Mouse (Mus musculus) Muller cell, postnatal 12 days (primary cell): Measurements from ENCODE around the gene Shisal1.
A peak's percentile ranks its signal among the peaks of the same experiment; 100 is the strongest.

Experiments used
- DNase-seq: peaks from one replicate; pipeline ENCODE4 v3.0.0-alpha.2; 2015; ENCODE audit errors: inconsistent ontology term

Gene Shisal1

DNA sequence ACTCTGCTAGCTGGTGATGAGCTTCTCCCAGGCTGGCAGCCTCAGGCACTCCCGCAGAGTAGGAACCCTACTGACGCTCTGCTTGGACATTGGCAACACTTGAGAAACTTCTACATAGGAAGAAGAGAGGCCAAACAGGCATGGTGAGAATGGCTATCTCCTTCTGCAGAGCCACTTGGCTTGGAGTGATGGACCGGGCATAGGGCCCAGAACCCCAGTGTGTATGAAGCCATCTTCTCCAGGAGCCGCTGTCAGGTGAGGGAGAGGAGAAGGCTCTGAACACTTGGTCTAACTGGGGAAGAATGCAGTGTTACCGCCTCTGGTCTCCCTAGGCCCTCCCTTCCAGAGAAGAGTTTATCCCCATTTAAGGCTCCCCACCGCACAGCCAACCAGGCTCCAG, 19.3 kb downstream of the Shisal1 start:
- no peak for DNase-seq

DNA sequence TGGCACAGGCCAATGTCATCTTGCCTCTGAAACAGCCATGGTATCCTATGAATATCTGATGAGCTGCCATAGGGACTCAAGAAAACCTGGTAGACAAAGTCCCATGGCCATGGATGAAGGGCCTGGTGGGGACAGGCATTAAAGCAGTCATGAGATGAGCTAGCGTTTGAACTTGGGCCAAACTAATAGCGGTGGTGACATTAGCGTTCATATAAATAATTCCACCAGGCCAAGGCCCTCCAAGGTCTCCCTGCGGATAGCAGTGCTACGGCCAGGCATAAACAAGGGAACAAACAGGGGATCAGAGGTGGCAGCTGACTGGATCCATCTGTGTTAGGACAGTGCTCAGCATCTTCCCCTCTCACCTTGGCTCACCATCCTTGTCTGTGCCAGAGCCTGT, 21.2 kb downstream of the Shisal1 start:
- no peak for DNase-seq

DNA sequence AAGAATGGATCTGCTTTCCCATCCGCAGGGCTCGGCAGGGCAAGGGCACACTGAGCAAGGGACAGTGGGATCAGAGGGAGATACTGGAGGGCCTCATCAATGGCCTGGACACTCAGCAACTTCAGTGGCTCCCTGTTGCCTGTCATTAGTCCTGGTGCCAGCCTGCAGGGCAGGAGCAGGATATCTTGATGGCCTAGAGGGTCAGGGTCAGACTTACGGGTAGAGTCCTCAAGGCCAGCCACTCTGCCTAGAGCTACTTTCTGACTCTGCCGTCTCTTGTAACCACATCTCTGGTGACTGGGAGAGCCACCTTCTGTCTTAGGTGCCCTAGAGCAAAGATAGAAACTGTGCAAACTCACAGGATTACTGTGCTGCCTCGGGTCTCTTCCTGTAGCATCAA, 23.1 kb downstream of the Shisal1 start:
- DNase-seq: no peak

DNA sequence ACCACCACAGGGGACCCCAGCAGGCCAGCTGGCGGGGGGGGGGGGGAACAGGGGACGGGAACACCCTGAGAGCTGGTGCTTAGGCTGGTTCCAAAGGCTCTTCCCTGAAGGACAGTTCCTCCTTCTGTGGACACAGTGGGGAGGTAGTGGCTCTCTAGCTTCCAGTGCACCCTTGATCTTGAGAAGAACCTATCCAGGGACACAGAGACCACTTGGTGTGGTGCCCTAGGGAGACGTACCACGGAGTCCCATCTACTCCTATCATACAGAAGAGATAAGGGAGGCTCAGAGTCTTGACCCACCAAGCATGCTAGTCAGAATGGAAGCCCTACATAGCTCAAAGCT, 28.7 kb downstream of the Shisal1 start:
- no peak for DNase-seq

DNA sequence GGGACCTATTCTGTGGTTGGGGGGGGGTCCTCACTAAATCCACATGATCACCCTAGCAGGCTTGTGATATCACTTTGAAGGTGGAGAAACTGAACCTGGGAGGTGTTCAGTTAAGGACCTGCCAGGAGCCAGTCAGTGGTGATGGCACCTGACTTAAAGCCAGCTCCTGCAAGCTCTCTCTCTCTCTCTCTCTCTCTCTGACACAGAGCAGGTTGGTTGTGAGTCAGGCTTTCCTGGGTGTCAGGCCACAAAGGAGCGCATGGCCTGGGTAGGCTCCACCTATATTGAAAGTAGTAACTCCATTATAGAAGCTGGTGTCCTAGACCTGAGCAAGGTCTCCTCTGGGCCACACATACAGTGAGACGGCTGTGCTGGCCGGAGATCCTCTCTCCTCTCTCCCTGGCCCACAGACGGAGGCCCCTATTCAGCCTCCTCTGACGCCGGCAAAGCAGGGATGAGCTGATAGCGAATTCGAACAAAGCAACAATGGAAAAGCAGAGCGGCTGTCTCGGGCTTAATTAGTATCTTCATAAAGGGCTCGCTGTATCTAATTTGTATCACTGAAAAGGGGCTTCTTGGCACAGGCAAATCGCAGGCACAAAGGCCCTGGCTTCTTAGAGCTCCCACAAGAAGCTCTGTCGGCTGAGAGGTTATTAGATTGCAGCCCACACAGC, 29.2 kb downstream of the Shisal1 start:
- DNase-seq: peak; percentile 55

DNA sequence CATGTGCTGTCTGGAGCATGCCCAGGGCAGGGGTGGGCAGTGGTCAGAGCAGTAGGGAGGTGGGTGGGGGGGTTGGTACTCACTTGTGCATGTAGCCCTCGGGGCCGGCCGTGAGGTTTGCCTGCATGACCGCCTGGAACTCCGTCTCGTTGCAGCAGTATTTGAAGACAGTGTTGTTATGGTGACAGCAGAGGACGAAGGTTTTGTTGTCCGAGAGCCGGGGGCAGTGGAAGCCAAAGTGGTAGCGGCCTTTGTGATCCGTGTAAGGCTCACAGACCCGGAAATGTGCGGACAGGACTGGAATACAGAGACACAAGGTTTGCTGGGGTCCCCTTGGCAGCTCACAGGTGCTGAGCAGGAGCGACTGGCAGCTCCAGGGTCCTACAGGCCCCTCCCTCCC, 29.9 kb downstream of the Shisal1 start:
- no peak for DNase-seq

DNA sequence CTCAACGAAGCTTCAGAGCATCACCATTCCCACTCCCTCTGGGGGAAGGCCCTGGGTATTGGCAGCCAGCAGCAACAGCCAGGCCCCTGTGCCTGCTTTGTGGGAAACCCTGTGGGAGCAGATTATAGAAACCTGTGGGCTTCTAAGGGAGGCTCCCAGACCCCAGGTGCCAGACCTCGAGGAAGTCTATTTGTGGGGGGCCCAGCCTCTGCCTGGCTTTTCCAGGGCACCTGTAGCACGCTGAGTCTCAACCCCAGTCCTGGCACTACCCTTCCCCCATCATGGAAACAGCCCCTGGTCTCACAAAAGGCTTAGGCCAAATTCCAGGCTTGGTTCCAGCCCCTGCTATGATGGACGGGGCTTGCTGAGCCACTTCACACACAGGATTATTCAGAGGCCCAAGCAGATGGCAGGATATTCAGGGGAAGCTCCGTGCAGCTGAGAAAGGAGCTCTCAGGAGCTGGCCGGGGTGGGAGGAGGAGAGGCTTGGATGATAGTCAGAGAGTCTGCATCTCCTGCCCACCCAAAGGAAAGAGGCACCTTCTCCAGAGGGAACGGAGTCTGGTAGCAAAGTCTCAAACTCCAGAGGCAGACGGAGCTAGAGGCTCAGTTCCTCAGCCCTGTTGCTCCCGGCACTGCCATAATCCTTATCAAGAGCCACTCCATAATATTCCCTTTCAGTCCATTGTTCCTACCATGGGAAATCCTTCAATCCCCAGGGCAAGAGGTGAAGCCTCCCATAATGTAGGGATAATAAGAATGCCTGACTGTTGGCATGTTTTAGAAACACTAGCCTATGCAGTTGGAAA, 32.7 kb downstream of the Shisal1 start:
- DNase-seq: peak; percentile 83

DNA sequence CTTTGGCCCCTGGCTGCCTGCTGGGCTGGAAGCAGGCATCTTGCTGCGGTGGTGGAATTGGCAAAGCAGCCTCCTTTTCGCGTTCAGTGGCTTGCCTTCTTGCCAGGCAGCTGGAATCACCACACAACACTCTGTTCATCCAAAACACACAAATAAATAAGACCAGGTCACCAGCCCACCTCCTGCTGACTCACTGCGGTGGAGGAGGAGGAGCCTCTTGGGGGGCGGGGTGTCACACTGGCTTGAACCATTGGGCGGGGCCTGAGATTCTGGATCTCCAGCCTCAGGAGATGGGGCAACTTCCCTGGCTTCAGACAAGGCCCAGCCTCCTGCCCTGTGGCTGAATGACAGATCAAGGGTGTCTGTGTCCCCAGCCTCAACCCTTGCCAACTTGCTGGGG, 34.5 kb downstream of the Shisal1 start:
- DNase-seq: peak; percentile 97

DNA sequence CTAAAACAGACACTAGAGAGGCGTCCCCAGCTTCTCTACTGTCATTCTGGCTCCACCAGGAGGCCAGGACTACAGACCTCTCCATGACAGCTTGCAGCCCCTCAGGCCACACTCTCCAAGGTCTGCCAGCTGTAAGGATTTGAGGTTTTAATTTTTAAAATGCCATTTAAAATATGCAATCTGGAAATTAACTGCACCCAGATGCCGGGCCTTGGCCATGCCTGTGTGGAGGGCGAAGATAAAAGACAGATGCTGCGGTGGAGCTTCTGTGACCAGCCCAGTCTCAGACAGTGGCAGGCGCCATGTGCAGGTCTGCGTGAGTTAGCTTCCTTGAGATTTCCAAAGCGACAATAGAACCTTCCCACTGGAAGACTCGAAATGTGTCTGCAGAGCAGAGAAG, 36.8 kb downstream of the Shisal1 start:
- no peak for DNase-seq

DNA sequence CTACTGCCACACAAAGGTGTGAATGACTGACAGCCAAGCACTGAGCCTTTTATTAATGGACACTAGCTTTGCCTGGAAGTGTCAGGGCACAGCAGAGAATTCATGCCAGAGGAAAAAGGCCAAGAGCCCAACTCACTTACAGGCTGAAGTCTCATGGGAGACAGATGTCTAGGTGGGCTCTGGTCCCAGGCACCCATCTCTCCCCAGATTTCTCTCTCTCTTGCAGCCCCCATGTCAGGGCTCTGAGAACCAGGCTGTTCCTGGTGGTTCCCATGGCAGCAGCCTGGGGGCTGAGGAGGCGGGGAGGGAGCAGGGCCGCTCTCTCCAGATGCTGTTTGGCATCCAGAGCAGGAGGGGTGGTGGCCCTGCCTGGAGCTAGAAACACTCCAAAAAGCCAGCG, 38.3 kb downstream of the Shisal1 start:
- DNase-seq: no peak

DNA sequence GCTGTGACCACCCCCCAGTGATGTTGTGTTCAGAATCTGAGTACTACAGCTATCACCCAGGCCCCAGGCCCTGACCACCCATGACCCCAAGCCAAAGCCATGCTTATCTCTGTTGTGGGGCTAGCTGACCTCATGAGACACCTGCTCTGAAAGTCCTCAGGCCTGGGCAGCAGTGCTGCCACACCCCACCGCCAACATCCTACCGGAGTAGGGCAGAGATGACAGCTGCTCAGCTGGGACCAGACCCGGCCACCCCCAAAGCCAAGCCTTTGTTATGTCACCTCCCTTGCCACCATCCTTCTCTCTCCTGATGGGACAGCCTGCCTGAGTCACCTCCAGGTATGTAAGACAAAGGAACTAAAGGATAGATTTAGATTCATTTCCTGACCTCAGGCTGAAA, 41.1 kb downstream of the Shisal1 start:
- DNase-seq: no peak

DNA sequence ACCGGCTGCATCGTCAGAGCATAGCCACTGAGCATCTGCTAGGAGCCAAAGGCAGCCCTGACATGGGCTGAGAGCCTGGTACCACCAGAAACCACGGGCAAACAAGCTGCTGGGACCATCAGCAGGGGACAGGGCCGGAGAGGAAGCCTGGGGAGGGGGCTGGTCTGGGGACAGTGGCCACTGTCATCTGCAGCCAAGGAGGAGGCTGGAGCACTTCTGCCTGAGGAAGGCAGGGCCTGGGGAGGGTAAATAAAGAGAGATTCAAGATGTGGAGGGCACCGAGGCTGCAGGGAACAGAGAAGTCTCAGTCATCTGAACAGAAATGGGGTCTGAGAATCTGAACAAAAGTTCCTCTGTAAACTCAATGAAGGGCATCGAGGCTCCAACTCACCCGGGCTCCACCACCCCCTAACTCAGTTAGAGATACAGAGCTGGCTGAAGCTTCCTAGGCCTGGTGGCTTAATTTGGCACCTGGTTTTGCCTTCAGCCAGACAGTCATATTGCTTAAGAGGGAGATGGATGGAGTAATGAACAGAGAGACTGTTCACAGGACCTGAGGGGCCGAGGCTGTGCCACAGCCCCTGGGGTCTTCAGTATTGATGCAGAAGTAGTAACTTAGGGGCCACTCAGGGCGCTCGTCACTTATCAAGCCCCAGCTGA, 43.3 kb downstream of the Shisal1 start:
- no peak for DNase-seq

DNA sequence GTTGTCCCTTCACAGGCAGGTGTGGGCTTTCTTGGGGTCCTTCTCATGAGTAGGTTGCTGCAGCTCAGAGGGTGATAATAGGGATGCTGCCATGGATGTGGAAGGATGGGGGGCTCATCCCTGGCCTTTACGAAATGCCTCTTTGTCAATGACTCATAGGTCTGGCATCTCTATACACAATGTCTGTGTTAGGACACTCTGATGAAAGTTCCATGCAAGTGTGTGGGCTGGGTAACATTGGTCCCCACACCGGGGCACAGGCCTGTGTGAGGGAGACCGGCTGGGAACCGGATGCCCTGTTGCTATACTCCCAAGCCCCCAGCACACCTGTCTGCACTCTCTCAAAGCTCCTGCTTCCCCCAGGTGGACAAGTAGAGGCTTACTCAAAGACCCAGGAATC, 48.3 kb downstream of the Shisal1 start:
- DNase-seq: peak; percentile 43

DNA sequence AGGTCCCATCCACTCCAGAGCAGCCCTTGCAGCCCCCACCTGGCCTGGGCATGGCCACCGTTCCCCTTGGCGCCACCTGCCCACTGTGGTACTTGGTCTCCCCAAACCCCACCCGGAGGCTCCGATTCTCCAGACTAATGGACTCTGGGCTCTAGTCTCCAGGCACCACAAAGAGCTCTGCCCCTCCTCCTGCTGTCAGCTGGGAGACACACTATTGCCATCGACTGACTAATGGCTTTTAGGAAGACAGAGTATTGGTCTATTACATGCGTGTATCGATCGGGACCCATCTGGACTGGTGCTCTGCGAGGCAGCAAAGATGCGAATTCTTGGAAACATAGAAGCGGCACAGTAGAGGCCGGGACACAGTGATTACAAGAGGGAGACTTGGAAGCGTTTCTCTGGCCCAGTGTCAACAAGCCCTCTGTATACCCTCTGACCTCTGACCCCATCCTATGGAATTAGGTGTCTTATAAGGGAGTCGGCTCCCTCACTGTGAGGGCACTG, 49.2 kb downstream of the Shisal1 start:
- DNase-seq: no peak

DNA sequence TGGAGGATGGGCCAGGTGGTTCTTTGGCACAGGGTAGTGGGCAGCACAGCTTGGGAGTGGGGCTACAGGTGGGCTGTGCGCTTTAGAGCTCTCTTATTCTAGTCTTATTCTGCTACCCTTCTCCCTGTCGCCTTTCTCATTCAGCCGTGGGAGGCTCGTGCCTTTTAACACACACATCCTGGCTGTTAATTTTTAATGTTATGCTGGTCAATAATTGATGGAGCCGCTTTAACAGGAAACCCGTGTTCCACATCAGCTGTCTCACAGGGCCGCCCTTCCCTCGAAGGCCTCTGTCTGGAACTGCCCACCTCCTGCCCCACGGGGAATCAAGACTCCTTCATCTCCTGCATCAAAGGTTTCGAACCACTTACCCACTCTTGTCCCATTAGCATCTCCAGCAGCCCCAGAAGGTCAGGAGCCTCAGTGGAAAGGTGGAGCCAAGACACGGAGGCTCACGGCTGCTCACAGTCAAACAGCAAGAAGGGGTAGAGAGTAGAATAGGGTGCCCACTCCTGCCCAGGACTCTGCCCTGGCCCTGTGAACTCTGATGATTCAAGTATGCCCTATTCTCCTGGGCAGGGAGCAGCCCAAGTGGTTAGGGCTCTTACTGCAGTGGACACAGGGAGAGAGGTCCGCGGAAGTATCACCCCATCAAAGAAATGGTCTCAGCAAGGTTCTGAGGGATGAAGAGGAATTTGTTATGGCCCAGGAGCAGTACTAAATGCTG, 51.4 kb downstream of the Shisal1 start:
- no peak for DNase-seq

DNA sequence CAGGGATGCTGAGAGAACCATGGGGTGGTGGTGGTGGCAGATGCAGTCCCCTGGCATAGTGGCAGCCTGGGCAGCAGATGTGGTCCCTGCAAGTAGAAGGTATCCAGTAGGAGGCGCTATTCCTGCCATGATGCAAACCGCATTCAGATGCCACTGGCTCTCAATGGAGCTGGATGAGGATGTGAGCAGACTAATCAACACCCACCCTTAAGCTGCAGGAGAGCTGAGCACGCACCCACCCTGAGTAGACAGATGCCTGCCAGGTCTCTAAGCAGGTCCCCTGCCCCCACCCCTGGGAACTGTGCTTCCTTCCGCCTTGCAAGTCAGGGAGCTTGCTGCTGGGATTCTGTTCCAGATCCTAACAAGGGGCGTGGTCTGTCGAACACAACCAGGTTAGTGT, 53.6 kb downstream of the Shisal1 start:
- DNase-seq: no peak

DNA sequence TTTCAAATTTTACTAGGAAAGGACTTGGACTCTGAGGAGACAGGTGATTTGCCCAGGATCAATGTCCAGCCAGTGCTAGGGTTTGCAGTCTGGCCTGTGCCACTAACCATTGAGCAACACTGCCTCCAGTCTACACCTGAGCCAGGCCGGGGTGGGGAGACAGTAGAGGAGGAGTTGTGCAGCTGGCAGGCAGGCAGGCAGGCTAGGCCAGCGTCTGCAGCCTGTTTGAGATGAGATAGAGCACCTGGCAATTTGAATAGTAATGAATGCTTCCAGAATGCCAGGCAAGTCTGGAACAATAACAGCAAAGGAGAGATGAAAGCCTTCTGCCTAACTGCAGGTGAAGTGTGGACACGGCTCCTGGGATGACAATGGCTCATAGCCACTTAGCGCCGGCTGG, 54.1 kb downstream of the Shisal1 start:
- DNase-seq: no peak

DNA sequence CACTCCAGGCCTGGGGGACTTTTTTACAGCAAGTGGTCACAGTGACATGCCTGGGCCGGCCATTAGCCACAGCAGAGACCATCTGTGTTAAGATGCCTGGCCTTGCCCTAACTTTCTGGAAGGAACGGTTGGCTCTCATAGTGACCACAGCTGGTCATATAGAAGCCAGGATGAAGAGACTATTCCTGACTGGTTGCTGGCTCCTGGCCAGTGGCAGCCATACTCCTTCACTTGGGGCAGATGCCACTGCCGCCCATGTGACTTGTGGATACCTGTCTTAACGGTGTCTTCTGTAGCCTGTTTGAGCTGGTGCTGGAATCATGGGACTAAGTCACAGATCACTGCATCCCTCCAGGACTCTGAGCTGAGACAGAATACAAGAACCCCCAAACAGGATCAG, 54.8 kb downstream of the Shisal1 start:
- DNase-seq: no peak

DNA sequence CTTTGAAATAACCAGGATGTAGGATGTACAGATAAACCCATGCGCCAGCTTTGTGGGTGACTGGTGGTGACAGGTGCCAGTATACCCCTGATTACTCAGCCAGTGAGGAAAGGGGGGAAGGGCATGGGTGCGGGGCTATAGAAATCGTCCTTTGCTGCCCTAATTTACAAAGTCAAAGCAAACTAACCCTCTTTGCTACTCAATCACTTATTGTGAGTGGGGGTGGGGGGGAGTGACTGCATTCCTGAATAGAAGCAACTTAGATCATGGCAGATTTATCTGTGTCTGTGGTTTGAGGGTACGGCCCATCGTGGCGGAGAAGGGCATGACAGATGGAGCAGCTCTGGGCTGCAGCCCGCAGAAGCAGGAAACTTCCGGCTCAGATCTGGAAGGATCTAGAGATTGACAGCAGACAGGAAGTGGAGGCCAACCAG, 58.2 kb downstream of the Shisal1 start:
- DNase-seq: no peak

DNA sequence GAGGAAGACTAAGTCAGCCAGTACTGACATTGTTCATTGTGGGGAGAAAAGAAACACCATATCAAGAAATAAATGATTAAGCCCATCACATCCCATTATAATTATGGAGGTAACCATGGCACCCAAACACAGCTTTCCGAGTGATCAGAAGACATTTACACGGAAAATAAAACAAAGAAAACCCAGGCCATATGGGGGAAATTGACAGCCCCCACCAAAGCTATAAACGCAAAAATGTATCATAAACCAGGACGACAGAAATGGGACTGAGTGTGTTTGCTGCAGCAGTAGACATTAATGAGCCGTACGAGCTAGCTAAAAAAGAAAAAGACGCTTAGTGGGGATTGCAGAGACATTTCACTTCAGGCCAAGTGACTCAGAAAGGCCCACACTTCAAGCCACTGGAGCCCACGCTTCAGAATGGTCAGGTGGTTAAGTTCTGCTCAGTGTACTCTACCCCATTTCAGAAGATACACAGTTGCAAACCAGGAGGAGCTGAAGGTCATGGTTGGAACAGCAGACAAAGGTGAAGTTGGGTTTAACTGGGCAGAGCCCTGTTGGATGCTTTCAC, 60.8 kb downstream of the Shisal1 start:
- no peak for DNase-seq

DNA sequence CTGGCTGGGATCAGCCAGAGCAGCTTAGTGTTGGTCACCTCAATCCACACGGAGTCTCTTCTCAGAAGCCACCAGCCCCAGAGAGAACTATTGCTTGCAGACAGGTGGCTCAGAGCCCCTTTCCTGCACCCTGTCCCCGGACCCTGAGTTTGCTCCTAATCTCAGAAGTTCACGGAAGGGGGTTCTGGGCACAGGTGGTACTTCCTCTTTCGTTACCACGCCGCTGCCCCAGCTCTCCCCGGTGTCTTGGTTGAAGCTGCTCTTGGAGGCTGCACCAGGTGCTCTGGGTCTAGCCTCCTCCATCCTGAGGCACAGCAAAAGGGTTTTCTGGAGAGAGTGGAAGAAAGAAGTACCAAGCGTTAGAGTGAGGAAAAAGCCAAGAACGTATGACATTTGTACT, 62.8 kb downstream of the Shisal1 start:
- no peak for DNase-seq

DNA sequence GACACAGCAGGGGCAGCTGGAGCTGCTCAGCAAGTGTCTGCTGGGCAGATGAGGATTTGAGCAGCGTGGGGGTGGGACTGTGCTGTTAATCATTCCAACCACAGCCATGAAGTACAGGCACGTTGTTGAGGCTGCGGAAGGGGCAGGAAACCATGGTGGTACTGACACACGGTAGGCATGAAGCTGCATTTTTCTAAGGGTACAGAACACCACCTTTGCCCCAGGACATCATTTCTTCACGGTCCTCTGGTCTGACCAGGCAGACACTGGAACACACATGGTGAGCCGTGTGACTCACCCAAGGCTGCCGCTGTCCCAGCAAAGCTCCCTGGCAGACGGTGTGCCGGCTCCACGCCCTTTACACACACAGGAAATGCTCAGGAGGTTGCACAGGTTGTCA, 66.7 kb downstream of the Shisal1 start:
- no peak for DNase-seq
